Mouse (Mus musculus) C2C12 (cell line): ENCODE results near the gene Utrn. TPM values are rescaled to one million over a fixed set of nuclear protein-coding genes. Genes with fewer than 3 reads are reported as not detected.

Source experiments
- H3K27me3 ChIP-seq: one replicate; pipeline ENCODE4 v1.6.1; 2011; ENCODE audit not compliant: control insufficient read depth, insufficient read depth, insufficient read length
- H3K36me3 ChIP-seq: one replicate; pipeline ENCODE4 v1.6.1; 2011; ENCODE audit not compliant: control insufficient read depth, insufficient read depth
- H3K4me3 ChIP-seq: one replicate; pipeline ENCODE4 v1.5.1; 2011; ENCODE audit warnings: mild to moderate bottlenecking, control low read depth; ENCODE audit not compliant: poor library complexity, insufficient read depth, severe bottlenecking
- H3K79me2 ChIP-seq: one replicate; pipeline ENCODE4 v1.6.1; 2011; ENCODE audit not compliant: control insufficient read depth, insufficient read depth
- H3K79me3 ChIP-seq: one replicate; pipeline ENCODE4 v1.6.1; 2011; ENCODE audit warnings: low read depth, control low read depth
- H3ac ChIP-seq: one replicate; pipeline ENCODE3; 2011; ENCODE audit warnings: low read depth; ENCODE audit not compliant: control insufficient read depth, insufficient read length
- CEBPB ChIP-seq: IDR thresholded peaks from one replicate; pipeline ENCODE4 v1.6.1; 2011; ENCODE audit warnings: low read depth, mild to moderate bottlenecking, control low read depth, moderate library complexity
- CTCF ChIP-seq: IDR thresholded peaks from one replicate; pipeline ENCODE4 v1.5.1; 2011; ENCODE audit not compliant: control insufficient read depth, insufficient read depth, insufficient read length
- FOSL1 ChIP-seq: IDR thresholded peaks from one replicate; pipeline ENCODE4 v1.8.0; 2011; ENCODE audit warnings: mild to moderate bottlenecking, low read length; ENCODE audit not compliant: poor library complexity, insufficient read depth, severe bottlenecking
- MAX ChIP-seq: IDR thresholded peaks from one replicate; pipeline ENCODE4 v1.6.1; 2011; ENCODE audit warnings: mild to moderate bottlenecking, control low read depth
- MYOD1 ChIP-seq: IDR thresholded peaks from one replicate; pipeline ENCODE4 v1.6.1; 2011; ENCODE audit warnings: low read depth; ENCODE audit not compliant: control insufficient read depth, insufficient read length
- MYOG ChIP-seq: IDR thresholded peaks from one replicate; pipeline ENCODE4 v1.6.1; 2011; ENCODE audit not compliant: control insufficient read depth, insufficient read length; ENCODE audit errors: extremely low read depth
- USF1 ChIP-seq: IDR thresholded peaks from one replicate; pipeline ENCODE4 v1.6.1; 2011; ENCODE audit warnings: low read depth, mild to moderate bottlenecking, control low read depth, moderate library complexity
- polyA plus RNA-seq: library from polyadenylated mRNA; unstranded; fragments of >200 nt; fragmentation: generic; extraction: Trizol; gene quantifications from one replicate; pipeline ENCODE4 v1.2.1, GENCODE M21; 2012; ENCODE audit warnings: missing spikeins

Utrn gene
- polyA plus RNA-seq, 1 experiment = 10.5 TPM

GRCm38 (mm10) chr10:12697902-12698301 lies 171.3 kb downstream of the Utrn start:
- H3K79me2 ChIP-seq = no peaks in the 10 kb centered on the region
- H3K4me3 ChIP-seq = no peak overlapping the region
- H3K36me3 ChIP-seq = peaks cover 34% of the 10 kb centered on the region
- no peaks in the 10 kb centered on the region for H3K79me3 ChIP-seq
- no peak for TF ChIP-seq MAX
- TF ChIP-seq USF1 = no peak
- TF ChIP-seq CTCF = no peak
- TF ChIP-seq FOSL1 = no peak
- TF ChIP-seq CEBPB = no peak
- no peak for TF ChIP-seq MYOG
- TF ChIP-seq MYOD1 = no peak
- no peak overlapping the region for H3ac ChIP-seq
- no peaks in the 10 kb centered on the region for H3K27me3 ChIP-seq

DNA sequence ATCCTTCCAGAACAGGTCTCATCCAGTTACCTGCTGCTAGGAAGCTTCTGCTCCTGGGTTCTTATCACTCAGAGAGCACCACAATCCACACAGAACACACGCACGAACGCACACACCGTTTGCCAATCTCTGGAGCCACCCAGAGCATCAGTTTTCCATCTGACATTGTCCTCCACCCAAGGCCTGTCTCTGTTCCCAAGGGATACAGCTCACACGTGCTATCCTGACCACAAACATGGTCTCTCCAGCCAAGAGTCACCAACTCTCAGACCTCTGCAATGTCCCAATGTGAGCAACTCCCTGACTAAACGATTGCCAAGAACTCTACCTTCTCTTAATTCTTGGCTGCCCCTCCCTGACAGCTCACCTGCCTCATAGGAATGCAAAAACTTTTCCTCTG lies 172.5 kb downstream of the Utrn start:
- TF ChIP-seq USF1 = no peak
- no peak for TF ChIP-seq FOSL1
- TF ChIP-seq CEBPB = peak; percentile 50
- no peak for TF ChIP-seq MYOD1
- no peak for TF ChIP-seq CTCF
- peak; percentile 56 for TF ChIP-seq MAX
- TF ChIP-seq MYOG = no peak
- H3K4me3 ChIP-seq = no peak overlapping the region
- no peaks in the 10 kb centered on the region for H3K79me3 ChIP-seq
- H3K79me2 ChIP-seq = no peaks in the 10 kb centered on the region
- H3ac ChIP-seq = no peak overlapping the region
- H3K36me3 ChIP-seq = peaks cover 38% of the 10 kb centered on the region
- no peaks in the 10 kb centered on the region for H3K27me3 ChIP-seq

DNA sequence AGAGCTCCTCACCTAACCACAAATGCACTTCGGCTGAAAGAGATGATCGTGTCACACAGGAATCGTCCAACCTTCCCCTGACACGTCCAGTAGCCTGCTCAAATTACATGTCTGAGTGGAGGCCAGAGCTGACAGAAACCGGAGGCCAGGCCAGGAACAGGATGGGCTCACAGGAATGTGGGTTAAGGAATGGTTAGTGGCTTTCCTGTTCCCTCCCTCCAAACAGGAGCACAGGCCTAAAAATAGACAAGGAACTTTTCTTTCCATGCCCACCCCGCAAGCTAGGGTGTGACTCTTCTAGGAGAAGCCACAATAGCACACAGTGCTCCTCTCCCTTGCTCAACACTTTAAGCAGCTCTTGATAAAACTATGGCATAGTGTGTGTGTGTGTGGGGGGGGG lies 174.4 kb downstream of the Utrn start:
- Histone ChIP-seq H3K4me3 (no peak overlapping the region), H3K79me3 (no peaks in the 10 kb centered on the region), H3K27me3 (no peaks in the 10 kb centered on the region), H3ac (no peak overlapping the region), H3K36me3 (peaks cover 32% of the 10 kb centered on the region), H3K79me2 (no peaks in the 10 kb centered on the region)
- TF ChIP-seq CTCF (no peak), CEBPB (no peak), MYOG (no peak), MAX (peak; percentile 41), USF1 (no peak), MYOD1 (no peak)

DNA sequence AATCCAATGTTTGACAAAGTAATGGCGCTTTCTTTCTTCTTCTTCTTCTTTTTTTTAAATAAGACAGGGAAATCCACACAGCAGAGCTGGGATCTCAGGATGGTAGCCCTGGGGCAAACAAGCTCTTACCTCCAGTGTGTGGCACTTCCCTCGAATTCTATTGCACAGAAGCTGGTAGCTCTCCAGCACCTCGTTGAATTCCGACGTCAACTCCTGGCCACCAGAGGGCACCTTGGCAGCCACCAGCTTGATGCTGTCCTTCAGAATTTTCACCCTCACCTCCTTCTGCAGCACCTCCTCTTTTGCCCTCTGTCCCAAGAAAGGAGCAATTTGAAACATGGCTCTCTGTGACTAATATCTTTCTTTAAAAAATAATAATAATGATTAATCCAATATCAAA lies 178.6 kb downstream of the Utrn start:
- TF ChIP-seq CTCF (peak; percentile 80), USF1 (no peak), FOSL1 (no peak), MYOD1 (no peak)
- Histone ChIP-seq H3K36me3 (peaks cover 45% of the 10 kb centered on the region), H3K27me3 (no peaks in the 10 kb centered on the region), H3K4me3 (no peak overlapping the region), H3ac (no peak overlapping the region), H3K79me2 (no peaks in the 10 kb centered on the region), H3K79me3 (peaks cover 2% of the 10 kb centered on the region)

DNA sequence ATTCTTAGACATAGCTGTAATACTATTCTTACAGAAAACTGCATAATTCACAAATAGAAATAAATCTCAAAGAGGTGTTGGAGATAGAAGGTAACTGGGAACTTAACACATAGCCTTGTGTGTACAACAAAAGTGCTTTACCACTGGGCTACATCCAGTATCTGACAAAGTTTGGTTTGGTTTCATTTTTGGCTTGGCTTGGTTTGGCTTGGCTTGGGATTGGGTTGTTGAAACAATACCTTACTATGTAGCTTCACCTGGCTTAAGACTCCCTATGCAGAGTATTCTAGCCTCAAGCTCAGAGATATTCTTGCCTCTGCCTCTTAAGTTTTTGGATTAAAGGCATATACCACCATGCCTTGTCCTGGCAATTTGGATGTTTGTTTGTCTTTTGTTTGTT lies 183.5 kb downstream of the Utrn start:
- Histone ChIP-seq H3K27me3 (no peaks in the 10 kb centered on the region), H3K4me3 (no peak overlapping the region), H3K79me2 (no peaks in the 10 kb centered on the region)

DNA sequence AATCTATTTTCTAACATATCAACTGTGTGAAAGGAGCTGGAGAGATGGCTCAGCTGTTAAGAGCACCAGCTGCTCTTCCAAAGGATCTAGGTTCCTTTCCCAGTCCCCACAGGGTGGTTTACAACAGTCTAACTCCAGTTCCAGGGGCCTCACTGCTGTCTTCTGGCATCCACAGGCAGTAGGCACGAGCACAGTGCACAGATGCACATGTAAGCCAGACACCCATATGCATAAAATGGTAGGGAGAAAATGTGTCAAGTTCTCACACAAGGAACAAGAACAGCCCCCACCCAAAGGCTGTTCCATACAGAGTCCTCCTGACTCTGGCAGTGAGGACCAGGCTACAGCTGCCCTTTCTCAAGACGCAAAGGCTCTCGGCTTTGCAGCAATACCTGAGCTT lies 185.1 kb downstream of the Utrn start:
- no peak for TF ChIP-seq CEBPB
- no peak for TF ChIP-seq USF1
- TF ChIP-seq CTCF = no peak
- TF ChIP-seq FOSL1 = no peak
- no peak for TF ChIP-seq MYOG
- no peak for TF ChIP-seq MAX
- no peak for TF ChIP-seq MYOD1
- Histone ChIP-seq H3K27me3 (no peaks in the 10 kb centered on the region), H3K4me3 (no peak overlapping the region), H3K79me3 (peaks cover under 1% of the 10 kb centered on the region), H3K79me2 (no peaks in the 10 kb centered on the region), H3K36me3 (peaks cover 88% of the 10 kb centered on the region), H3ac (no peak overlapping the region)

More for the DNA sequence above, 183.5 kb downstream of the Utrn start:
- peaks cover 2% of the 10 kb centered on the region for H3K79me3 ChIP-seq
- no peak overlapping the region for H3ac ChIP-seq
- no peak for TF ChIP-seq FOSL1
- TF ChIP-seq USF1 = no peak
- TF ChIP-seq MYOD1 = no peak
- TF ChIP-seq CEBPB = no peak
- no peak for TF ChIP-seq MYOG
- TF ChIP-seq CTCF = no peak
- TF ChIP-seq MAX = no peak
- peaks cover 75% of the 10 kb centered on the region for H3K36me3 ChIP-seq
